Mouse (Mus musculus): Measurements from ENCODE around the gene Faah. TPM values are rescaled to one million over a fixed set of nuclear protein-coding genes. Genes with fewer than 3 reads are reported as not detected.
A peak's percentile ranks its signal among the peaks of the same experiment; 100 is the strongest.

Gene Faah
- polyA plus RNA-seq, 1 experiment, result 36.0 TPM

DNA sequence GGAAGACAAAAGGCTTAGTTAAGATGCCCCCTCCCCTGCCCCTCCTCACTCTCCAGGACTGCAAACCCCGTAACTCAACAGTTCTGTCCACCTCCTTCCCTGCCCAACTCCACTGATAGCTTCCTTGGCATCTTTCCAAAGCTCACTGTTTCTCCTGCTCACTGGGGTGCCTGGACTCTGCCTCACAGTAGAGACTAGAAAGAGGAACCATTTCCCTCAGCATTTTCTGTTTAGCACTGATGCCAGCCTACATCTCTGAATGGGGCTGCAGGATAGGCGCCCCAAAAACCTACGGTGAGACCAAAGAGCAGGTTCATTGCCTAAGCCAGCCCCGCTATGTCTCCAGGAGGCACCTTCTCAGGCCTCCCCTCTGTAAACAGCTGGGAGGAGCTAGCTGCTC is 16.5 kb downstream of the Faah start:
- DNase-seq (ENCODE audit: low read depth), result no peak

DNA sequence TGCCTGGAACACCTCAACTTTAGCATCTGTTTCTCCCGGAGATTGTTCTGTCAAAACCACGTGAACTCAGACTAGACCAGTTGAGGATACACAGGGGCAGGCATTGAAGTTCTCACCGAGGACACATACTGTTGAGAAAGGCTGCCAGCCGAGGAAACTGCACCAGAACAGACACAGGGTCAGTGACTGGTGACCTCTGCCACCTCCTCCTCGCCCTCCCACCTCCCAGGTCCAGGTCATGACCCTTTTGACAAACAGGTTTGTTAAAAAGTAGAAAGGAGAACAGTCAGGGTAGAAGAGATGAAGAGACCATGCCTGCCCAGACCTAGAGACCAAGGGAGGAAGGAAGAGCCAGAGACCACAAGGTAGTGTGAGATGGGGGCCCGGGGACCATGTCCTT is 17.1 kb downstream of the Faah start:
- no peak for DNase-seq (ENCODE audit: low read depth)

DNA sequence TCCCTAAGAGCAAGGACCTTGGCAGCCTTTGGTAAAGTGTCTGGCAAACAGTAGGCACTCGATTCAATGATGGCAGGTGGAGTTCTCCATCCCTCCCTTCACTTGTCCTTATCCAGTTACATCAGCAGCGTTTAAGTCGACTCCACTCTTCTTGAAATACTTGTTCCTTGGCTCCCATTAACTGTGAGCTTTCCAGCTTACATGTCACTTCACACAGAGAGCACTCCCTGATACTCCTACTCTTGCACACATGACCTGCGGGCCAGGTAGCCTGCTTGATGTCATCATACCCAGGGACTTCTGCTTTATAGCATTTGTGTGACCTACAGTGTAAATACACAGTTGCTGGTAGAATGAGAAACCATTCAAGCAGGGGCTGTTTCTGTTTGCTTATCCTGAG is 21.0 kb downstream of the Faah start:
- peak; percentile 62 for DNase-seq (ENCODE audit: low read depth)

DNA sequence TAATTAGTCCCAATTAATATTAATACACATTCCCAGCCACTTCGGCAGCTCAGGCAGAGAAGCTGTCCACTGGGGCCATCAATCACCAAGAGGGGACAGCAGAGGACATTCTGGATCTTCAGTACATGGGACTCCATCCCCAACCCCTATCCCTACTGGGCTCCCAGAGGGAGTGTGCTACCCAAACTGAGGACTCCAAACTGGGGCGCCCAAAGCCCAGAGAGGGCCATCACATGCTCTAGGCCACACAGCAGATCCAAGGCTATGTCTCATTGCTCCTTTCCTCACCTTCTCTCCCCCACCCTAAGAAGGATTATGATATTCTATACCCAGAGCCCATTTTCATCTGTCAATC is 22.4 kb downstream of the Faah start:
- no peak for DNase-seq (ENCODE audit: low read depth)

DNA sequence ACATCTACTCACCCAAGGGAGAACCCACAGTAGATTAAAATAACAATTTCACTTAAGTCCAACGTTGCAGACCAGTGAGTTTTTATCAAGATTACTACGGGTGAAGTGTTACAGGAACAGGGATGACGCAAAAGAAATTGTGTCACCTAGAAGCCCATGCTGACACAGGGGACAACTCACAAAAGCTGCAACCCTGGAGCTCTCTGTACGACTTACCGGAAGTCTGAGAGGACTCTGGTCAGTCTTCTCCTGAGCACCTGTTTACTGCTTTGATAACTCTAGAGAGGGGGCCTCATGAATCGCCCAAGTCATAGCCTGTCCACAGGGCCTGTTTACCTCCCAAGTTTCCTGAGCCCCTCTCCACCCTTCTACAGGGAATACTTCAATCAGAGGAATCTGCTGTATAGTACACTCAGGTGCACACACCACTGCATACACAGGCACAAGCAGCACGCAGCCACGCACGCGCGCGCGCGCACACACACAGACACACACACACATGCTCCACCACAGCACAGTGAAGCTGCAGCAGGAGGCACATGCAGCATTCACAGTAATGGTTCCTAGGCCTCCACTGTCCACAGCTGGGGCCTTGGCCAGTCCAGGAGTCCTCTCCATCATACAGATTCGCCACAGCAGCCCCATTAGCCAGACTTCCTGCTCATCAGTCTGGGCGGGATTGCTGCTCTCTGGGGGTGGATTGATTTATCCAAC is 22.9 kb downstream of the Faah start:
- DNase-seq (ENCODE audit: low read depth), result no peak

DNA sequence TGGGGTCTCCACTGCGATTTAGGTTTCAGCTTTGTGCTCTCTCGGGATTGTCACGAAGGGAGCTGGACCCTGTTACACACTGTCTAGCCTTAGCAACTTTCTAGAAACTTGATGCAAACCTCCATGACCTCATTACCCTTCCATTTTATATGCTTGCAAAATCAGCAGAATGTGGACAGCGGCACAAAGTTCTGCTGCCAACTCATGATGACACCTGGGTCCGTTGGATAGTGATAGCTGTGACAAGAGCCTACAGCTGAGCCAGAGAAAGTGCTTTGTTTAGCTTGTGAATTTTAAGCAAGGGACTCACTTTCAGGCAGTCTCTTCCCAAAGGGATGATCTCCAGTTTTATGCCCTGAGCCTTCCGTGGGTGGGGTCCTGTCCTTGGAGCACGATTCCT is 28.3 kb downstream of the Faah start:
- DNase-seq (ENCODE audit: low read depth), result no peak

DNA sequence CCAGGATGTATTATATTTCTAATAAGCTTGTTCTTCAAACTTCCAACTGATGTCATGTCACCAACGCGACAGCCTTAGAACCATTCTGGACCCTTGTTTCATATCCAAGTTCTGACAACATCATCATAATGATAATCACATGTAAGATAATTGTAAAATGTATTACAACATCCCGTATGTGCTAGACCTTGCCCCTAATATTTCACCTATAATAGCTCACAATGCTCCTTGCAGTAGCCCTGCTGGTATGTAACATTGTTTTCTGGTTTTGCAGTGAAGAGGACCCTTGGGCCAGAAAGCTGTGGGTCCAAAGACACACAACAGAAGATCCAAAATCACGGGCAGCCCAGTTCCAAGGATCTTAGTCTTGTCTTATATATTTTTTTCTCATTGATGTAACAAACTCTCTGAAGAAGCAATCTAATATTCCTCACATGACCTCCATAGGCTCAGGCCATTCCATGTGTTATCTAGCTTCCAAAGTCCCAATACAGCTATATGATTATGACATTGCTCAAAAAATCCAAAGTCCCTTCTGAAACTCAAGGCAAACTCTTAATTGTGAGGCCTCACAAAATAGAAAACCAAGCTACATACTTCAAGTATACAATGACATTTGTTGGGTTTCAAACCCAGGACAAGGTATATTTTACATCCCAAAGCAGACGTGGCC is 29.7 kb downstream of the Faah start:
- DNase-seq (ENCODE audit: low read depth), result no peak

DNA sequence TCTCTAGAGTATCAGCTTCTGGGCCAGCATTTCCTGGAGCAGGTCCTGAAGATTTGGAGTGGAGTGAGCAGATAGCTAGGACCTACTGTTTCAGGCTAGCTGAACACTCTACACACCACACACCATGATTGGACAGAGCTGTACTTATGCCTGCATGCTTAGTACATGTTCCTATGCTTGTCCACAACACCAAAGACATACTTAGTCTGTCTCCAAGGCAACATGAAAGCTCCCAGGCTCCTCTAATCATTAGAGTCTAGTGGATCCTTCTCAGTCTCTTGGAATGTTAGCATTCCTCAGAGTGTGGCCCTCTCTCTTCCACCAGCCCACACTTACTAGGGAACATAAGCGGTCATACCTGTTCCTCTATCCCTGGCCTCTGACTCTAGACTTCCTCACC is 30.3 kb downstream of the Faah start:
- DNase-seq (ENCODE audit: low read depth), result no peak

DNA sequence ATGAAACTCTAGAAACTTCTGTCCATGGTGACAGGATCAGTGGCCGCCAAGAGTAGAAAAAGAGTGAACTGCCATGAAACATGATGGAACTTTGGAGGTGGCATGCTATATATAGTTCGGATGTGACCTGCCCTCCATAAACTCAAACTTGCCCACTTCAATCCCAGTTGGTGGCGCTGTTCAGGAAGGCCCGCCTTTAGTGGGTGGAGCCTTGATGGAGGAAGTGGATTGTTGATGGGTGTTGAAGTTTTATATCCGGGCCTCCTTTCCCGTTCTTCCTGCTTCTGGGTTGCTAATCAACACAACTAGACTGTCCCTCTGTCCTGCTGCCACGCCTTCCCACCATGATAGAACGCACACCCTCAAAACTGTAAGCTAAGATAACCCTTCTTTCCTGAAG is 32.8 kb downstream of the Faah start:
- DNase-seq (ENCODE audit: low read depth), result no peak

DNA sequence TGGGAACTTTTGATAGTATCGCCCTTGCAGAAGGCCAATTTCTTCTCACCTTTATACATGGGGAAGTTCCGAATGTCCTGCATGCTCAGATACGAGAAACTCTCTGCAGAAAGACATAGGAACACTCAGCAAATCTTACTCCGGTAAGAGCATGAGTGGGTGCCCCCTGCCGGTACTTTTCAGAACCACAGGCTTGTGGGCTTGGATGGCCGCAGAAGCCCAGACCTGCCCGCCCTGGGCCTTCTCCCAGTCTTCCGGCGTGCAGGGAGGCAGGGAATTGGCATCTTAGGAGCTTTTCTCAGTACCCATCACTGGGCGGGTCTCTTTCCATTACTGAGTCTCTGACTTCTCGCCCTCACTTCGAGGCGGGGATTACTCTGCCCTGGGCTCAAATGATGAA is 33.6 kb downstream of the Faah start:
- no peak for DNase-seq (ENCODE audit: low read depth)

DNA sequence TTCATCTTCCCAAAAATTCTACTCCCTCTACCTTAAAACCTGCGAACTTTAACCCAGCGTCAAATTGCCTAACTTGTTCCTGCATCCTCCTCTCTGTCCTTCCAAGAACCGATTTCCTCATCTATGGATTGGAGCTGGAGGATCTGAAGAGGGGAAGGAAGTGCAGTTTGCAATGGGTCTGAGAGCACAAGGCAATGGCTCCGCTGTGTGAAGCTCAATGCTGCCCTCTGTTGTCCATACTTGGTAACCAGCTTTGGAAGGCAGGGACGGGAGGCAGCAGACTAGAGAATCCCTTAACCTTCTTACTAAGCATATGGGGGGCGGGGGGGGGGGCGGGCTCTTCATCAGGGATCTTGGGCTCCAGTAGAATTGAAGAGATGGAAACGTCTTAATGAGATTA is 37.0 kb downstream of the Faah start:
- no peak for DNase-seq (ENCODE audit: low read depth)

DNA sequence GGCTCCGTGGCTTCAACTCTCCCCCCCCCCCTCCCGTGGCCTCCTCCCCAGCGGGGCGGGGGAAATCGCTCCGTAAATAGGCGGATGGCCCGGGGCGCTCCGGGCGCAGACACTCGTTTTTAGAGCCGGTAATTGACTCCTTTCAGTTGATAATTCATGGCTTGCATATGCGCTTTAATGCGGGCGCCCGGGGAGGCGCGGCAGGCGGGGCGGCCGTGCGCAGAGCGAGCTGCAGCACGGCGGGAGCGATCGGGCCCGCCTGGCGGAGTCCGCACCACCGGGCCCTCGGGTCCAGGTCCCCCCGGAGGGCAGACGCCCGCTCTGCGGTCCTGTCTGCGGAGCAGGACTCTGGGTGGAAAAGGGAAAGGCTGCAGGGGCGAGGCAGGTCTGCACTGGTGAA is 38.3 kb downstream of the Faah start:
- no peak for DNase-seq (ENCODE audit: low read depth)

DNA sequence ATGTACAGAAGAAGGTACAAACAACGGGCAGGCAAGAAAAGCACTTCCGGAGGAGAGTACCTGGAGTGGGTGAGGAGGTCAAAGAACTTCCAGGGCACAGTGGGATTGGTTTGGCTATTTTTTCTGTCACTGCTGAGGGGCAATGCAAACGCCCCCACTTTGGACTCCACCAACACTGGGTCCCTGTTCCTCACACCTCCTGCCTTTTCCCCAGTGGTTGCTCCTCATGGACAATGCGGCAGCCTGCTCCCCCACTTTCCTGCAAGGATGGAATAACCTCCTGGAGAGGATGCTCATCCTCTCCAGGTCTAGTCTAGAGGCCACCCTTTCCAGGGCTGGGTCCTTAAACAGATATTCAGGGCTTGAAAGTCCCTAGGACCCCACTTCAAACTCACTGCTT is 38.8 kb downstream of the Faah start:
- no peak for DNase-seq (ENCODE audit: low read depth)

DNA sequence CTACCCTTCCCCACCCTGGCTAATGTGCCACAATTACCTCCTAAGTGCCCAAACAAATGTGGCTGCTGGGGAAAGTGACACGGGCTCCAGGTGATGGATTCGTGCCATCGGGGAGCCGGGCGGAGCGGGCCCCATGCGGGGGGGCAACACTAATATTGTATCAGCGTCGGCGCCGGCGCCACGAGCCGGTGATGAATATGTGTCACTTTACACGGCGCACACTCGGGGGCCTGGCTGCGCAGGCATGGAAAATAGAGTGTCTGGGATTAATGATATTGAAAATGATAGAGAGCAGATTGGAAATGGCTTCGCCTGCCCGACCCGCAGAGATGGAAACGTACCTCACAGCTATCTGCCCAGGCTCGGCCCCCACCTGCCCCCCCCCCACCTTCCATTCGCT is 45.2 kb downstream of the Faah start:
- no peak for DNase-seq (ENCODE audit: low read depth)

DNA sequence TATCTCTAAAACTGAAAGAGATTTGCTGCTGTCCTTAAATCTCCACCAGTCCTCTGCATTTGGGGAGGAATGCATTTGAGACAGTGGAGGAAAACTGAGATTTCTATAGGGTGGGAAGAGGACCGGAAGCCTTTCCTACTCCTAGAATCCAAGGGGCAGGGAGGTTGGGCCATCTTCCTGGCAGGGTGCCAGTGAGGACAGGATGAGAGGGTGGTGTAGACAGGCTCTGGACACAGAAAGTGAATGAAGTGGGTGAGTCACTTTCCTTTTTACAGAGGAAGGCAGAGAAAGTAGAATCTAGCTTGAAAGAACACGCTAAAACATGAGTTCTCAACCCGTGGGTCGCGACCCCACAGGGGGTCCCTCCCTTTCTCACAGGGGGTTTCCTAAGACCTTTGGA is 53.3 kb downstream of the Faah start:
- no peak for DNase-seq (ENCODE audit: low read depth)

DNA sequence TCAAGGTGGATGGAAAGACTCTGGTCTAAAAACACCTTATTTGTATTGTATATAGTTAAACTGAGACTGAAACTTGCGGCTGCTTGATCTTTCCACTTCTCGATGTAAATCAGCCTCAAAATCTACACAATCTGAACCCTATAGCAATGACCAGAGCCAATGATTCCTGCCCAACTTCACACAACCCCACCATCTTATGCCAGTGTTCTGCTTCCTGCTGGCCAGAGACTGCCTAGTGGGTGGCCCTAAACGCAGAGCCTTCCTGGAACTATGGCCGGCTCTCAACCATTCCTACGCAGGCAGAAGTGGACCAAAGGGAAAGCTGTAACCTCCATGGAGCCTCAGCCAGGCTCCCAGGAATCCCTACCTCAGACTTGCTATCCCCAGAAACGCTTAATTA is 54.0 kb downstream of the Faah start:
- DNase-seq (ENCODE audit: low read depth), result no peak

DNA sequence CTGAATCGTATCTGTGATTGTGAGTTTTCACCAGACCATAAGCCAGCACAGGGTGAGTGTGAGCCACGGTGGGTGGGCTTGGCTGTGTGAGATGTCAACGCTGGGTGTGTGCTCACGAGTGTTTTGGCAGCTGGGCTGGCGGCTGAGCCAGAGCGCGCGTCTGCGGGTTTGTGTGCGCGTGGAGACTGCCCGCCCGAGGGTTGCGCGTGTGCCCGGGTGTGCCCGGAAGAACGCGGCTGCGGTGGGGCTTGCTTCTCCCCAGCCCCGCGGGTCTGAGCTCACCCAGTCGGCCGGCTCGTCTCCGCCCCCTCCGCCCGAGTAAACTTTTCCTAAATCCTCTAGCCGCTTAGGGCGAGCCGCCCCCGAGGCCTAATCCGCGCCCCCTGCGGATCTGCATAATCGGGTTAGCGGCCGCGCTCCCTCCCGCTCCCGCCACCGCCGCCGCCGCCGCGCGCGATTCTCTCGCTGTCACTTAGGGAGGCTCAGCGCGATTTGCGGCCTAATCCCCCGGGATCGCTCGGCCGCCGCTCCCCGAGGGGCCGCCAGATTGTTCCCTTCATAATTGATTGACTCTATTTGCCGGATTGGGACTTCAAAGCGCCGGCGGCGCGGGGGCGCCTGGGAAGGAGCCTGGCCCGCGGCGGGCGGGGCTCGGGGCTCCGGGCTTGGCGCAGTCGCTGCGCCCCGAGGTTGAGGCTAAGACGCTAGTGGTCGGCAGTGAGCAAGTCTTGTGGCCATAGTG is 54.9 kb downstream of the Faah start:
- no peak for DNase-seq (ENCODE audit: low read depth)

DNA sequence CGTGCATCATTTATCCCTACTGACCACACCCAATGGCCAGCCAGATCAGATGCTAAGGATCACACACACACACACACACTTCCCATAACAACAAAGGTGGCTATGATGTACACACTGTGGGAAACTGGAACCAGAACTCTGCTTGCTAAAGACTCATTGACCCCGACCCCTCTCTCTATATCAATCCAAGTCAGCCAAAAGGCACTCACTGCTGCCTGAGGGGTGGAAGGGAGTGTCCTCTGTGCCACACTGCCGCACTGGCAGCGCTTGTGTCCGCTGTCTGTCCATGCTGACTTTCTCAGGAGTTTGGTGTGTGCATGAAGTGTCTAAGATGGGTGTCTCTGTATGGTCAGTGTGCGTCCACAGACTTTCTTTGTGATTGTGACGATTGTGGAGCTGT is 55.7 kb downstream of the Faah start:
- DNase-seq (ENCODE audit: low read depth), result no peak

DNA sequence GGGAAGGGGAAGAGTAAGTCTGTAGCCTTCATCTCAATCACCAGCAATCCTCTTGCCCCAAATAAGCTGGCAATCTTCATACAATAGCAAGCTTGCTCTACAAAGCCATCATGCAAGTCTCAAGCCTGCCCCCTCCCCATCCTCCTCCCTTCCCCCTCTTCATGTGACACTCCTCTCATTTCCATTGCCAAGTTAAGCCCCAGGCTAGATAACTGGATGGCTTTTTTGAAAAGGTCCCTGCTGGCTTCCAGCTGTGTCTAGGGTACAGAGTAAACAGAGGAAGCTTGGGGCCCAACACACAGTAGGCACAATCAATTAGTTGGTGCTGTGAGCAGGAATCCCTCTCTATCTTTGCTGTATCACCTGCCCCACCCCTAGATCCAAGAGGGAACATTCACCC is 58.2 kb downstream of the Faah start:
- DNase-seq (ENCODE audit: low read depth), result no peak

DNA sequence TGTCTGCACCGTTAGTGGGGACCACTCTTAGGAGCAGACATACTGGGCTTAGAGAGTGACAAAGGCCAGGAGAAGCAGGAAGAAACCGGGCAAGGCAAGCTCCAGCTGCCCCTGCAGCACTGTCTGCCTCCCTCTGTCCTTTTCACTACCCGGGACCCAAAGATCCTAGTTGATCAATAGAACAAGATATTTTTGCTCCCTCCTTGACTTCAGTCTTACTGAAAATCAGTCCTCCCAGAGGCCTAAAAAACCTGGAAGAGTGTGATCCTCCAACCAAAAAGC is 62.3 kb downstream of the Faah start:
- DNase-seq (ENCODE audit: low read depth), result no peak

DNA sequence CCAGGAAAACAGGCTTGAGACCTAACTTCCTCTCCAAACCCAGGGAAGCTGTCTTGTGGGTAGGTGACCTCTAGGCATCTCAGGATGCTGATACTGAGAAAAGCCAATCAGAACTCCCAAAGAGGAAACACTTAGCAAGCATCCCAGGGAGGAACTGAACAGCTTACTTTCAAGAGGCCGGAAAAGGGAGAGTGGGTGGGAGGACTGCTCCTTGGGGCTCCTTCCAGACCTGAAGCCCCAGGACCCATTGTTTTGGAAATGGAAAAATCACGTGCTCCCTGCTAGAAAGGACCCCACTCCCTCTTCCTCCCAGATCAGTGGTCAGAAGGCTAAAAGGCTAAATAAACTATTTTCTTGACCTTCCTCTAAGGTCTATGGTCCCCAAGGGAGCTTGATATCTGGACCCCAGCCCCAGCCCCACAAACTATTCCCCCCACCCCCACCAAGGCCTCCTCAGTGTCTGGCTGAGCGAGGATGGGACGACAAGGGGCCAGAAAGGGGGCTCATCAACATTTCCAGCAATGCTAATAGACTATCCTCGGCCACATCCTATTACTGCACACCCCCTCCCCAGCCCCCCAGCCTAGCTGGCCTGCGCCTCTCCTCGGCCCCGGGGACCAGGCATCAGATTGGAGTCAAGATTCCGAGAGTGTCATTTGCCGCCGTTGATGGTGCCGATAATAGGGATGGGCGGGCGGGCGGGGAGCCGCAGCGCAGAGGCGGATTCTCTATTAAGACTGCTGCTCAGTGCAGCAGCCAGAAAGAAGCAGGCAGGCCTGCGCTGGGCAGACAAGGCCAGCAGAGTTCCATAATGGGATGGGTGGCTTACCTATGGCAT is 62.9 kb downstream of the Faah start:
- no peak for DNase-seq (ENCODE audit: low read depth)

DNA sequence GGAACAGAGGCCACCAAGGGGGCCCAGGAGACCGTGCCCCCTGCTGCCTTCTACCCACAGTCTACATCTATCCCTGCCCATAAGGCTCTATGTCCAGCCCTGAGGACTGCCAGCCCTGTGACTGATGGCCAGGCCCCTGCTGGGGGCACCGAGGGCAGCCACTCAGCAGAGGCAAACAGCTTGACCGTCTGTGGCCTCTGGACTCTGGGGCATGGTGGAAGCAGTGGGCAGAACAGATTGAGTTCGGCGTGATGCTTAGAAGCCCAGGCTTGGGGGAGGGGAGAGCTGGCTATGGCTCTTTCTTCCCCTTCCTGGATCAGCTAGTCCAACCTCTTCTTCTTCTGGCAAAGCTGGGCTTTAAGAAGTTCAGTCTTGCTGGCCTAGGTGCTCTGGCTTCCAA is 64.2 kb downstream of the Faah start:
- no peak for DNase-seq (ENCODE audit: low read depth)

DNA sequence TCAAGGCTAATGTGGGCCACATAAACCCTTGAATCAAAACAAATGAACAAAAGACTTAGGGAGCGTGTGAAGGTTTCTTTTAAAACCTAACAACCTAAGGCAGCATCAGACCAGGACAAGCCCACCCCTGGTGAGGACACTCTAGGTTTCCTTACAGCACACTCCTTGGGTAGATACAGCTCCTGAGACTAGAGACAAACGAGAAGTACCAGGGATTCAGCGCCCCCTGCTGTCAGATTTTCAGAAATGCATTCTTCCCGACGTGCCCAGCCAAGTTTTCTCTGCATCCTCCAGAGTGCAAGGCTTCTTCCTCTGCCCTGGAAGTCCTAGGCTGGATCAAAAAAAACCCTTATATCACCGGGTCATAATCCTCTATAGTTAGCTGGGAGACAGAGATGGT is 65.0 kb downstream of the Faah start:
- no peak for DNase-seq (ENCODE audit: low read depth)

Data from gonadal fat pad, adult 2 months (tissue).